Mouse (Mus musculus): ENCODE results near the gene Pth1r. TPM values are rescaled to one million over a fixed set of nuclear protein-coding genes. Genes with fewer than 3 reads are reported as not detected.

The Pth1r gene
- 10.1 and 16.0 TPM in 2 replicates for polyA plus RNA-seq (2015; fragmentation: Nextera tagmentation; extraction: Ambion mirVana)

DNA sequence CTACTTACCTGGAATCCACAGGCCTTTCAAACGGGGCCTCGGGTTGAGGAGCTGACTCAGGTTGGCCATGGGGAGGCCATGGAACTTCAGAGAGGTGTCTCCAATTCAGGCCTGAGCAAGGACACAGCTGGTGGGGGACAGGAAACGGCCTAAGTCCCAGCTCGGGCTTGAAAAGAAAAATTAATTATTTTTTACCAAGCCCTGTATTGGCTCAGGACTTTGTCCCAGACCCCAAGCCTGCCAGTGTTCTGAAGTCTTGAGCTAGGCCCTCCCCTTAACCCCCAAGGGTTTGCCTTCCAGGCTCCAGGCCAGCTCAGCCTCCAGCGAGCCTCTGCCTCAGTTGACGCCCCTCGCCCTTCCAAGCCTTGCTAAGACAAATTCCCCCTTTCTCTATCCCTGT lies at the start of gene Pth1r:
TSS of gene Pth1r (minus strand) at position 185 of the 400 bp plus-strand sequence.

DNA sequence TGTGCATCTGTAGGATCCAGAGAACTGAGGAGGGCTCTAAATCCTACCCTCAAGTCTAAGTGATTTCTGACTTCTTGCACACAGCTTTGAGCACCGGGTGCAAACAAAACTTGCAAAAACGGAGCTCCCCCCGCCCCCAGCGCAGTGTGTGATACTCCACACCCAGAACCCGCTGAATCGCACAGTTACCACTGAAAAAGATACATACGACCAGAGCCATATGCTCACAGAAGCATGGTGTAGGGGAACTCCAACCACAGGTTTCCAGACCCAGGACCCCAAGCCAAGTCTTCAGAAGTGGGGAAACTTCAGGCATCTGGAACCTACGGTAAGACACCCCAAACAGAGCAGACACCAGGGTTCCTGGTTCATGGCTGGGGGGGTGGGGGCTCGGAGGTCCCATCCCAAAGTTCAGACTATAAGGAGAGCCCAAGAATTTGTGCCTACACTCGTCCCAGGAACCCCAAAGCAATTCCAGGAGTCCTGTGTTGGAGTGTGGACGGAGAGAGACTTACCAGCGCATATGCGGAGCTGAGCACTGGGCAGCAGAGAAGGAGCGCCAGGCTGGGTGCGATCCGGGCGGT lies 5.1 kb downstream of the Pth1r start, which contains the start of gene Myl3:
TSS of gene Myl3 (plus strand) at position 151 of the 584 bp plus-strand sequence.

Other genes with a start within 250 kb of the Pth1r start
- 13.0 and 15.4 TPM in 2 replicates for gene Setd2, start 214.5 kb downstream of the Pth1r start, polyA plus RNA-seq (2015; fragmentation: Nextera tagmentation; extraction: Ambion mirVana)
- 10.1 and 10.6 TPM in 2 replicates for gene Nradd, start 122.7 kb downstream of the Pth1r start, polyA plus RNA-seq (2015; fragmentation: Nextera tagmentation; extraction: Ambion mirVana)
- gene Nbeal2, start 93.0 kb downstream of the Pth1r start, polyA plus RNA-seq (2015; fragmentation: Nextera tagmentation; extraction: Ambion mirVana): 0.40 and 0.66 TPM in 2 replicates
- 97.7 and 106 TPM in 2 replicates for gene Ccdc12, start 90.6 kb downstream of the Pth1r start, polyA plus RNA-seq (2015; fragmentation: Nextera tagmentation; extraction: Ambion mirVana)
- 239 and 303 TPM in 2 replicates for gene Myl3, start 5.3 kb downstream of the Pth1r start, polyA plus RNA-seq (2015; fragmentation: Nextera tagmentation; extraction: Ambion mirVana)
- not detected in 2 replicates for gene Prss42, start 51.0 kb upstream of the Pth1r start, polyA plus RNA-seq (2015; fragmentation: Nextera tagmentation; extraction: Ambion mirVana)
- gene Prss44, start 66.8 kb upstream of the Pth1r start, polyA plus RNA-seq (2015; fragmentation: Nextera tagmentation; extraction: Ambion mirVana): not detected in 2 replicates
- not detected in 2 replicates for gene Prss43, start 79.5 kb upstream of the Pth1r start, polyA plus RNA-seq (2015; fragmentation: Nextera tagmentation; extraction: Ambion mirVana)
- not detected in 2 replicates for gene Prss45, start 87.4 kb upstream of the Pth1r start, polyA plus RNA-seq (2015; fragmentation: Nextera tagmentation; extraction: Ambion mirVana)
- not detected in 2 replicates for gene Prss46, start 97.4 kb upstream of the Pth1r start, polyA plus RNA-seq (2015; fragmentation: Nextera tagmentation; extraction: Ambion mirVana)
- not detected in 2 replicates for gene Prss50, start 110.8 kb upstream of the Pth1r start, polyA plus RNA-seq (2015; fragmentation: Nextera tagmentation; extraction: Ambion mirVana)
- gene Als2cl, start 132.7 kb upstream of the Pth1r start, polyA plus RNA-seq (2015; fragmentation: Nextera tagmentation; extraction: Ambion mirVana): 1.3 and 1.9 TPM in 2 replicates
- 0.29 and 0.50 TPM in 2 replicates for gene Tmie, start 133.0 kb upstream of the Pth1r start, polyA plus RNA-seq (2015; fragmentation: Nextera tagmentation; extraction: Ambion mirVana)
- 0.78 and 2.8 TPM in 2 replicates for gene Fam240a, start 169.7 kb upstream of the Pth1r start, polyA plus RNA-seq (2015; fragmentation: Nextera tagmentation; extraction: Ambion mirVana)
- not detected in 2 replicates for gene Tdgf1, start 199.0 kb upstream of the Pth1r start, polyA plus RNA-seq (2015; fragmentation: Nextera tagmentation; extraction: Ambion mirVana)
- 10.9 and 25.5 TPM in 2 replicates for gene Lrrc2, start 204.4 kb upstream of the Pth1r start, polyA plus RNA-seq (2015; fragmentation: Nextera tagmentation; extraction: Ambion mirVana)
- gene Rtp3, start 243.4 kb upstream of the Pth1r start, polyA plus RNA-seq (2015; fragmentation: Nextera tagmentation; extraction: Ambion mirVana): 0.26 and 0.35 TPM in 2 replicates